Mouse (Mus musculus): ENCODE data around the gene Lmna. TPM values are rescaled to one million over a fixed set of nuclear protein-coding genes. Genes with fewer than 3 reads are reported as not detected.

Gene Lmna
- polyA plus RNA-seq, 1 experiment from 2014 or later = 109 TPM

- Histone ChIP-seq H3K4me1 (peaks cover 68% of the 10 kb centered on the region), H3K27ac (peak overlapping the region; percentile 99), H3K4me2 (replicated peaks) (peak overlapping the region; percentile 96), H3K9me3 (no peaks in the 10 kb centered on the region), H3K36me3 (peaks cover 47% of the 10 kb centered on the region), H3K27me3 (no peaks in the 10 kb centered on the region), H3K4me3 (peak overlapping the region; percentile 85), H3K9ac (peak overlapping the region; percentile 98; the same call in 1 of the 2 replicates)
- WGBS = 58% methylated on average over 6 of the region's 6 CpGs
- ATAC-seq (ENCODE audit: insufficient number of reproducible peaks, insufficient read depth, low FRiP score, low TSS enrichment) = no peak
Observed at GRCm38 (mm10) chr3:88537146-88537545, 27.4 kb upstream of the Lmna start.

DNA sequence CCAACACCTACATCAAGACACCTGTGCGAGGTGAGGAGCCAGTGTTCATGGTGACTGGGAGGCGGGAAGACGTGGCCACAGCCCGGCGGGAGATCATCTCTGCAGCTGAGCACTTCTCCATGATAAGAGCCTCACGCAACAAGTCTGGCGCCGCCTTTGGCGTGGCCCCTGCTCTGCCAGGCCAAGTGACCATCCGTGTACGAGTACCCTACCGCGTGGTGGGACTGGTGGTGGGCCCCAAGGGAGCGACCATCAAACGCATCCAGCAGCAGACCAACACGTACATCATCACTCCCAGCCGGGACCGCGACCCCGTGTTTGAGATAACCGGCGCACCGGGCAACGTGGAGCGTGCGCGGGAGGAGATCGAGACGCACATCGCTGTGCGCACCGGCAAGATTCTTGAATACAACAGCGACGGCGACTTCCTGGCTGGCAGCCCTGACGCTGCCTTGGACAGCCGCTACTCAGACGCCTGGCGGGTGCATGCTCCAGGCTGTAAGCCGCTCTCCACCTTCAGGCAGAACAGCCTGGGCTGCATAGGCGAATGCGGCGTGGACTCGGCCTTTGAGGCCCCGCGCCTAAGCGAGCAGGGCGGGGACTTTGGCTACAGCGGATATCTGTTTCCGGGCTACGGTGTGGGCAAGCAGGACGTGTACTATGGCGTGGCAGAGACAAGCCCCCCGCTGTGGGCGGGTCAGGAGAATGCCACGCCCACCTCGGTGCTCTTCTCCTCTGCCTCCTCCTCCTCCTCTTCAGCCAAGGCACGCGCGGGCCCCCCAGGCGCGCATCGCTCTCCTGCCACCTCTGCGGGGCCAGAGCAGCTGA, 26.6 kb upstream of the Lmna start:
- WGBS = 5% methylated on average over 64 of the region's 64 CpGs
- no peaks in the 10 kb centered on the region for H3K27me3 ChIP-seq
- peaks cover 47% of the 10 kb centered on the region for H3K36me3 ChIP-seq
- no peaks in the 10 kb centered on the region for H3K9me3 ChIP-seq
- ATAC-seq (ENCODE audit: insufficient number of reproducible peaks, insufficient read depth, low FRiP score, low TSS enrichment) = no peak
- H3K4me1 ChIP-seq = peaks cover 61% of the 10 kb centered on the region
- peak overlapping the region; percentile 99 for H3K27ac ChIP-seq
- peak overlapping the region; percentile 96 for H3K4me2 ChIP-seq (replicated peaks)
- H3K9ac ChIP-seq = peak overlapping the region; percentile 98
- peak overlapping the region; percentile 85 for H3K4me3 ChIP-seq

DNA sequence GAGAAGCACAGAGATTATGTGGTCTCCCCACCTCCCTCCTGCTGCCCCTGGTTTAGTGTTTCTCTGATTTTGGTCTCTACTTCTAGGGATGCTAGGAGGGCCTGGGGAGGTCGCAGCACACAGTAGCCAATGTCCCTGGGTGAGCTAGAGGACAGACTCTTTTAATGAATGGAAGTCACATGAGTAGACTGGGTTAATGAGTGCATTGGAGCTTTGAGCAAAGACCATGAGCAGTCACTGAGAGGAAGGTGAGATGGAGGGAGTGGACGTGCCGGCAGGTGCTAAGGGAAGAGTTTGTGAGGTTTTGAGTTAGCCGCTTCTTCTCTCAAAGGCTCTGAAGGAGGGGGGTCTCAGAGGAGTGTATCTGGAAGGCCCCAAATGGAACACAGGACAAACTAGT, 25.8 kb upstream of the Lmna start:
- H3K4me2 ChIP-seq (replicated peaks) = peak overlapping the region; percentile 96
- H3K4me3 ChIP-seq = peak overlapping the region; percentile 85
- H3K36me3 ChIP-seq = peaks cover 39% of the 10 kb centered on the region
- H3K27ac ChIP-seq = peak overlapping the region; percentile 99
- 25% methylated on average over 4 of the region's 4 CpGs for WGBS
- peaks cover 59% of the 10 kb centered on the region for H3K4me1 ChIP-seq
- H3K9ac ChIP-seq = peak overlapping the region; percentile 98
- no peak for ATAC-seq (ENCODE audit: insufficient number of reproducible peaks, insufficient read depth, low FRiP score, low TSS enrichment)
- no peaks in the 10 kb centered on the region for H3K9me3 ChIP-seq
- no peaks in the 10 kb centered on the region for H3K27me3 ChIP-seq

DNA sequence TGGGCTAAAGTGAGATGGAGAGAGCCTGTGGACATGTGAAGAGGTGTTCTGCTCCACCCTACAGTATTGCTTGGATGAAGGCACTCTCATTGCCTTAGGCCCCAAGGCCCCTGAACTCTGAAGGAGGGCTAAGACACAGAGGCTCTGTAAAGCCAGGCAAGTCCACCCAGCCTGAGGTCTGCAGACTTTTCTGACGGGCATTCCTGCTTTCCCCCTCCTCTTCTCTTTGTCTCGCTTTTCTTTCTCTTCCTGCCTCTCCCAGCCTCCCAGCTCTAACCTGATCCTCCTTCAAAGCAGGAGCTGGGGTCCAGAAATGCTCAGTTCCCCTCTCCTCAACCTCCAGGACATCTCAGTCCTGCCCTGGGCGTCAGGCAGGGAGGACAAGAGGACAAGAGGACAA, 25.2 kb upstream of the Lmna start:
- peaks cover 34% of the 10 kb centered on the region for H3K36me3 ChIP-seq
- no peaks in the 10 kb centered on the region for H3K9me3 ChIP-seq
- WGBS = 2% methylated on average over 3 of the region's 3 CpGs
- peak overlapping the region; percentile 99 for H3K27ac ChIP-seq
- ATAC-seq (ENCODE audit: insufficient number of reproducible peaks, insufficient read depth, low FRiP score, low TSS enrichment) = no peak
- H3K9ac ChIP-seq = peak overlapping the region; percentile 98
- H3K4me2 ChIP-seq (replicated peaks) = peak overlapping the region; percentile 96
- peaks cover 58% of the 10 kb centered on the region for H3K4me1 ChIP-seq
- peak overlapping the region; percentile 85 for H3K4me3 ChIP-seq
- no peaks in the 10 kb centered on the region for H3K27me3 ChIP-seq

DNA sequence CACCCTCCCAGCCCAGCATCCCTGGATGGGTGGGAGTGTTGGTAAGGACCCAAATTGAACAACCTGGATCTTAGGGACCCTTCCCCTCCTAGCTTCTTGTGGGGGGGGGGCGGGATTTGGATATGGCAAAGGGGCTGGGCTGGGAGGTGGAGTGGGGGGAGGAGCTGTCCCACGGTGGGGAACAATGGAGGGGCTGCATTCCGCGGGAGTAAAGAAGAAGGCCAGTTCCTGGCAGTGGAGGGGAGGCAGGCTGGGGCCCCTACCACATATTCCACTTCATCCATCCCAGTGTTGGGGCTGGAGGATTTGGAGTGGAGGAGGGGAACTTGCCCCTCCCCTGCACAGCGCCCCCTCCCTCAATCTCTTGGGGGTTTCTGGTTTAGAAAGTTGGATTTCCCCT, 23.9 kb upstream of the Lmna start:
- Histone ChIP-seq H3K27ac (peak overlapping the region; percentile 99), H3K4me1 (peaks cover 61% of the 10 kb centered on the region), H3K4me2 (replicated peaks) (peak overlapping the region; percentile 96), H3K9ac (peak overlapping the region; percentile 98), H3K4me3 (peak overlapping the region; percentile 85), H3K9me3 (no peaks in the 10 kb centered on the region), H3K36me3 (peaks cover 29% of the 10 kb centered on the region), H3K27me3 (no peaks in the 10 kb centered on the region)
- ATAC-seq (ENCODE audit: insufficient number of reproducible peaks, insufficient read depth, low FRiP score, low TSS enrichment) = no peak
- 0% methylated on average over 4 of the region's 5 CpGs for WGBS

DNA sequence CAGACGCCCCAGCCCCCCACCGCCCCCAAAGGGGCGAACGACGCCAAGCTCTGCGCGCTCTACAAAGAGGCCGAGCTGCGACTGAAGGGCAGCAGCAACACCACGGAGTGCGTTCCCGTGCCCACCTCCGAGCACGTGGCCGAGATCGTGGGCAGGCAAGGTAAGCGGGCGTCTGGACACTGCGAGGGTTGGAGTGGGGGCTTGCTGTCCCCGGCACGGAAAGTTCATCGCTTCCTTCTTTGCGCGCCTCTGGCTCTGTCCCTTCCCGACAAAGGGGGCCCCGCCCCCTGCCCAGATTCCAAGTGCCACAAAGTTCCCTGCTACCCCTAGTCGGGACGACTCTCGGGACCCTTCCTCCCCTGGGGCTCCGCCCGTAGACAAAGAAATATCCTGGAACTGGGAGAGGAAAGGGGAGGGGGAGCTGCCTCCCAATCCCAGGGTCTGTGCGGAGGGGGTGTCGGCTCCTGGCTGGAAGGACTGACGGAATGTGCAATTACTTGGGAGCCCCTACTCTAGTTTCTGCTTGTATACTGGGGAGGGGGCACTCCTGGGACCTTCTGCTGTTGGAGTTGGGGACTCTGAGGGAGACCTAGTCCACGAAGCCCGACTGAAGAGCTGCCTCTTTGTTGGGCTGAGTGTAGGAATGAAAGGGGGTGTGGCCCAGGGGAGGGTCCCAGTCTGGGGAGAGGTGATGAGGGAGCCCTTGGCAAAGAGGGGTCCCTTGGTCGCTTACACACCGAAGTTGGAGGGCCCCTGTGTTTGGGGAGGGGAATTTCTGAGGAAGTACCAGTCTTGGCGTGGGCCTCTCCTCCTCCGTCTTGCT, 23.1 kb upstream of the Lmna start:
- Histone ChIP-seq H3K36me3 (peaks cover 21% of the 10 kb centered on the region), H3K27ac (peak overlapping the region; percentile 99), H3K4me3 (peak overlapping the region; percentile 85), H3K4me2 (replicated peaks) (peak overlapping the region; percentile 96), H3K27me3 (no peaks in the 10 kb centered on the region), H3K4me1 (peaks cover 60% of the 10 kb centered on the region), H3K9me3 (no peaks in the 10 kb centered on the region), H3K9ac (peak overlapping the region; percentile 98)
- WGBS = under 1% methylated on average over 40 of the region's 40 CpGs
- peak; percentile 36 for ATAC-seq (ENCODE audit: insufficient number of reproducible peaks, insufficient read depth, low FRiP score, low TSS enrichment)

- peak within 1 kb of the TSS; percentile 96 for H3K4me2 ChIP-seq (replicated peaks)
- H3K9ac ChIP-seq = peak within 1 kb of the TSS; percentile 98
- H3K9me3 ChIP-seq = no peaks in the 10 kb centered on the region
- H3K27me3 ChIP-seq = no peaks in the 10 kb centered on the region
- H3K4me1 ChIP-seq = peaks cover 59% of the 10 kb centered on the region
- ATAC-seq (ENCODE audit: insufficient number of reproducible peaks, insufficient read depth, low FRiP score, low TSS enrichment) = no peak
- WGBS = 0% methylated on average over 14 of the region's 31 CpGs
- peak within 1 kb of the TSS; percentile 99 for H3K27ac ChIP-seq
- H3K4me3 ChIP-seq = peak within 1 kb of the TSS; percentile 85
- H3K36me3 ChIP-seq = peaks cover 15% of the 10 kb centered on the region
Observed at GRCm38 (mm10) chr3:88532299-88532674, 22.5 kb upstream of the Lmna start, which contains the start of gene Mex3a. TSS of gene Mex3a (plus strand) at chr3:88532395.

GRCm38 (mm10) chr3:88531348-88532298, 21.9 kb upstream of the Lmna start:
- H3K9ac ChIP-seq = peak overlapping the region; percentile 98
- H3K27ac ChIP-seq = peak overlapping the region; percentile 99
- H3K36me3 ChIP-seq = peaks cover 8% of the 10 kb centered on the region
- H3K4me2 ChIP-seq (replicated peaks) = peak overlapping the region; percentile 78
- peak; percentile 84 for ATAC-seq (ENCODE audit: insufficient number of reproducible peaks, insufficient read depth, low FRiP score, low TSS enrichment)
- H3K4me1 ChIP-seq = peaks cover 53% of the 10 kb centered on the region
- whole genome bisulfite sequencing = under 1% methylated on average over 59 of the region's 63 CpGs
- peak overlapping the region; percentile 85 for H3K4me3 ChIP-seq
- no peaks in the 10 kb centered on the region for H3K9me3 ChIP-seq
- H3K27me3 ChIP-seq = no peaks in the 10 kb centered on the region

- Histone ChIP-seq H3K4me3 (peak overlapping the region; percentile 85), H3K9me3 (no peaks in the 10 kb centered on the region), H3K27ac (peak overlapping the region; percentile 99), H3K36me3 (no peaks in the 10 kb centered on the region; the same call in none of the 2 replicates), H3K27me3 (no peaks in the 10 kb centered on the region), H3K4me2 (replicated peaks) (peak overlapping the region; percentile 78), H3K4me1 (peaks cover 46% of the 10 kb centered on the region), H3K9ac (peak overlapping the region; percentile 98)
- ATAC-seq (ENCODE audit: insufficient number of reproducible peaks, insufficient read depth, low FRiP score, low TSS enrichment) = no peak
- 4% methylated on average over 11 of the region's 11 CpGs for WGBS
Observed at GRCm38 (mm10) chr3:88530082-88530864, 20.5 kb upstream of the Lmna start.

DNA sequence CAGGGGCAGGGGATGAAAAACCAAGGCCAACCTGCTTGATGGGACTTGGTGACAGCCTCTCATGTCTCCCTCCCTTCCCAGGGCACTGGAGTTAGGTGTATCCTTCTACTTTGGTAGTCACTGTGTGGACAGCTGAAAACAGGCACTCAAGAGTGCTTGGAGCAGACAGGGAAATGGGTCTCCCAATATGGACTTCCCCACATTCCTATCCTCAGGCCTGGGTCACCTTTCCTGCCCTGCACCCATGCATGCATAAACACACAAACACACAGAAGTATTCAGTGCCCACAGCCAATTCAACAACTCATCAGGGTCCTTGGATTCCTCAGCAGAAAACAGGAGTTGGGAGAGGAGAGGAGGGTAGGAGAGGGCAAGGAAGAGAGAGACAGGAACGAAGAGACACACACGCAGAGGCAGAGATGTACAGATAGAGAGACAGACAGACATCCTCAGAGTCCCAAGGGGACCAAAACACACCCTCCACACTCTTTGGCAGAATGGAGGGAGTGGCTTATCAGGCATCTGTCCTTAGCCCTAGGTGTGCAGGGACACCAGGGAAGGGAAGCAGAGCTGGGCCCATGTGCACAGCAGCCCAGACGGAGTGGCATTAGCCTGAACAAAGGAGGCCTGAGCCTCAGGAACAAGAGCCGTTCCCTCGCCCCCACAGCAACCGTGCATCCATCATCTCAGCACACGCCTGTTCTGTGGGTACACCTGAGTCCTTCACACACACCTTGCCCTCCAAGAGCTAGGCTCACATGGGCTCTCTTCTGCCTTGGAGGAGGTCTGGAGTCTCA, 19.6 kb upstream of the Lmna start:
- H3K4me2 ChIP-seq (replicated peaks) = peak overlapping the region; percentile 78
- peaks cover 8% of the 10 kb centered on the region for H3K36me3 ChIP-seq
- peak overlapping the region; percentile 98 for H3K9ac ChIP-seq
- 26% methylated on average over 7 of the region's 7 CpGs for WGBS
- H3K27me3 ChIP-seq = no peaks in the 10 kb centered on the region
- H3K27ac ChIP-seq = peak overlapping the region; percentile 99
- ATAC-seq (ENCODE audit: insufficient number of reproducible peaks, insufficient read depth, low FRiP score, low TSS enrichment) = no peak
- no peaks in the 10 kb centered on the region for H3K9me3 ChIP-seq
- peaks cover 37% of the 10 kb centered on the region for H3K4me1 ChIP-seq
- H3K4me3 ChIP-seq = peak overlapping the region; percentile 85
